Mouse (Mus musculus): ENCODE measurements around the gene Olfr140. TPM values are rescaled to one million over a fixed set of nuclear protein-coding genes. Genes with fewer than 3 reads are reported as not detected.

Olfr140 gene
- polyA plus RNA-seq (2015; fragmentation: Nextera tagmentation; extraction: Ambion mirVana), result not detected in 2 replicates

- ATAC-seq (ENCODE audit: low FRiP score, low read depth), result no peak
- Histone ChIP-seq H3K4me3 (no peak within 1 kb of the TSS), H3K4me1 (replicated peaks) (no peaks in the 10 kb centered on the region), H3K27me3 (no peaks in the 10 kb centered on the region), H3K4me2 (no peak within 1 kb of the TSS), H3K27ac (replicated peaks) (no peak within 1 kb of the TSS), H3K36me3 (no peaks in the 10 kb centered on the region), H3K9ac (no peak within 1 kb of the TSS), H3K9me3 (no peaks in the 10 kb centered on the region)
Observed at GRCm38 (mm10) chr2:90063494-90063893, at the start of gene Olfr140. TSS of gene Olfr140 (minus strand) at chr2:90063594.

GRCm38 (mm10) chr2:90070065-90070464 lies 6.7 kb upstream of the Olfr140 start:
- no peak for ATAC-seq (ENCODE audit: low FRiP score, low read depth)
- Histone ChIP-seq H3K27ac (replicated peaks) (no peak overlapping the region), H3K4me1 (replicated peaks) (no peaks in the 10 kb centered on the region), H3K9me3 (no peaks in the 10 kb centered on the region), H3K4me2 (no peak overlapping the region), H3K36me3 (no peaks in the 10 kb centered on the region), H3K4me3 (no peak overlapping the region), H3K9ac (no peak overlapping the region), H3K27me3 (no peaks in the 10 kb centered on the region)
- WGBS, result 77% methylated on average over 2 of the region's 2 CpGs

GRCm38 (mm10) chr2:90035037-90035436 lies 28.4 kb downstream of the Olfr140 start, which contains the start of gene Olfr1265:
TSS of gene Olfr1265 (plus strand) at chr2:90035337.
- Histone ChIP-seq H3K9me3 (no peaks in the 10 kb centered on the region), H3K4me3 (no peak within 1 kb of the TSS), H3K9ac (no peak within 1 kb of the TSS), H3K4me1 (replicated peaks) (no peaks in the 10 kb centered on the region), H3K27ac (replicated peaks) (no peak within 1 kb of the TSS), H3K36me3 (no peaks in the 10 kb centered on the region), H3K27me3 (no peaks in the 10 kb centered on the region), H3K4me2 (no peak within 1 kb of the TSS)
- ATAC-seq (ENCODE audit: low FRiP score, low read depth), result no peak

- Histone ChIP-seq H3K9ac (no peak within 1 kb of the TSS), H3K4me1 (replicated peaks) (no peaks in the 10 kb centered on the region), H3K27ac (replicated peaks) (no peak within 1 kb of the TSS), H3K27me3 (no peaks in the 10 kb centered on the region), H3K9me3 (no peaks in the 10 kb centered on the region), H3K36me3 (no peaks in the 10 kb centered on the region), H3K4me2 (no peak within 1 kb of the TSS), H3K4me3 (no peak within 1 kb of the TSS)
- no peak for ATAC-seq (ENCODE audit: low FRiP score, low read depth)
- WGBS, result 86% methylated on average over 2 of the region's 2 CpGs
Observed at GRCm38 (mm10) chr2:90025477-90025876, 37.9 kb downstream of the Olfr140 start, which contains the start of gene Olfr1264. TSS of gene Olfr1264 (minus strand) at chr2:90025577.

GRCm38 (mm10) chr2:90011831-90012230 lies 51.6 kb downstream of the Olfr140 start, which contains the start of gene Olfr1263:
TSS of gene Olfr1263 (plus strand) at chr2:90012131.
- Histone ChIP-seq H3K9me3 (no peaks in the 10 kb centered on the region), H3K27ac (replicated peaks) (no peak within 1 kb of the TSS), H3K4me1 (replicated peaks) (no peaks in the 10 kb centered on the region), H3K9ac (no peak within 1 kb of the TSS), H3K36me3 (no peaks in the 10 kb centered on the region), H3K27me3 (no peaks in the 10 kb centered on the region), H3K4me3 (no peak within 1 kb of the TSS), H3K4me2 (no peak within 1 kb of the TSS)
- no peak for ATAC-seq (ENCODE audit: low FRiP score, low read depth)
- 83% methylated on average over 2 of the region's 2 CpGs for WGBS

GRCm38 (mm10) chr2:89999845-90000244 lies 63.5 kb downstream of the Olfr140 start, which contains the start of gene Olfr1262:
TSS of gene Olfr1262 (plus strand) at chr2:90000145.
- no peak within 1 kb of the TSS for H3K4me2 ChIP-seq
- no peak within 1 kb of the TSS for H3K9ac ChIP-seq
- no peak within 1 kb of the TSS for H3K27ac ChIP-seq (replicated peaks)
- no peaks in the 10 kb centered on the region for H3K9me3 ChIP-seq
- no peaks in the 10 kb centered on the region for H3K27me3 ChIP-seq
- no peaks in the 10 kb centered on the region for H3K36me3 ChIP-seq
- H3K4me3 ChIP-seq, result no peak within 1 kb of the TSS
- ATAC-seq (ENCODE audit: low FRiP score, low read depth), result no peak
- H3K4me1 ChIP-seq (replicated peaks), result no peaks in the 10 kb centered on the region

Other genes with a start within 250 kb of the Olfr140 start
- not detected in 2 replicates for gene Olfr1256, start 222.0 kb downstream of the Olfr140 start, polyA plus RNA-seq (2015; fragmentation: Nextera tagmentation; extraction: Ambion mirVana)
- 0.12 TPM in 1 of 2 replicates, not detected in the other for gene Olfr48, start 215.4 kb downstream of the Olfr140 start, polyA plus RNA-seq (2015; fragmentation: Nextera tagmentation; extraction: Ambion mirVana)
- not detected in 2 replicates for gene Olfr1257, start 185.2 kb downstream of the Olfr140 start, polyA plus RNA-seq (2015; fragmentation: Nextera tagmentation; extraction: Ambion mirVana)
- not detected in 2 replicates for gene Olfr1258, start 136.3 kb downstream of the Olfr140 start, polyA plus RNA-seq (2015; fragmentation: Nextera tagmentation; extraction: Ambion mirVana)
- not detected in 2 replicates for gene Olfr1259, start 114.9 kb downstream of the Olfr140 start, polyA plus RNA-seq (2015; fragmentation: Nextera tagmentation; extraction: Ambion mirVana)
- not detected in 2 replicates for gene Olfr1260, start 89.3 kb downstream of the Olfr140 start, polyA plus RNA-seq (2015; fragmentation: Nextera tagmentation; extraction: Ambion mirVana)
- gene Olfr1261, start 72.4 kb downstream of the Olfr140 start, polyA plus RNA-seq (2015; fragmentation: Nextera tagmentation; extraction: Ambion mirVana), result not detected in 2 replicates
- gene Olfr1262, start 63.4 kb downstream of the Olfr140 start, polyA plus RNA-seq (2015; fragmentation: Nextera tagmentation; extraction: Ambion mirVana), result not detected in 2 replicates
- gene Olfr1263, start 51.5 kb downstream of the Olfr140 start, polyA plus RNA-seq (2015; fragmentation: Nextera tagmentation; extraction: Ambion mirVana), result not detected in 2 replicates
- not detected in 2 replicates for gene Olfr1264, start 38.0 kb downstream of the Olfr140 start, polyA plus RNA-seq (2015; fragmentation: Nextera tagmentation; extraction: Ambion mirVana)
- gene Olfr1265, start 28.3 kb downstream of the Olfr140 start, polyA plus RNA-seq (2015; fragmentation: Nextera tagmentation; extraction: Ambion mirVana), result not detected in 2 replicates
- not detected in 2 replicates for gene Olfr1269, start 57.8 kb upstream of the Olfr140 start, polyA plus RNA-seq (2015; fragmentation: Nextera tagmentation; extraction: Ambion mirVana)
- not detected in 2 replicates for gene Olfr32, start 78.7 kb upstream of the Olfr140 start, polyA plus RNA-seq (2015; fragmentation: Nextera tagmentation; extraction: Ambion mirVana)
- gene Olfr1270, start 89.5 kb upstream of the Olfr140 start, polyA plus RNA-seq (2015; fragmentation: Nextera tagmentation; extraction: Ambion mirVana), result not detected in 2 replicates
- not detected in 2 replicates for gene Olfr1506, start 160.9 kb upstream of the Olfr140 start, polyA plus RNA-seq (2015; fragmentation: Nextera tagmentation; extraction: Ambion mirVana)
- gene Olfr142, start 194.0 kb upstream of the Olfr140 start, polyA plus RNA-seq (2015; fragmentation: Nextera tagmentation; extraction: Ambion mirVana), result not detected in 2 replicates
- gene Olfr1271, start 207.4 kb upstream of the Olfr140 start, polyA plus RNA-seq (2015; fragmentation: Nextera tagmentation; extraction: Ambion mirVana), result not detected in 2 replicates
- not detected in 2 replicates for gene Olfr1272, start 229.2 kb upstream of the Olfr140 start, polyA plus RNA-seq (2015; fragmentation: Nextera tagmentation; extraction: Ambion mirVana)

Data from hindbrain, embryonic 15.5 days (tissue).